Mouse (Mus musculus) hindbrain, postnatal 0 days (tissue): ENCODE data around the gene Slfn8. TPM values are rescaled to one million over a fixed set of nuclear protein-coding genes. Genes with fewer than 3 reads are reported as not detected.
A peak's percentile ranks its signal among the peaks of the same experiment; 100 is the strongest.
"Not testable (repeated sequence)": the region's sequence is repeated elsewhere in the genome, so short reads cannot be mapped to it uniquely, and the experiment has no call there.

ENCODE experiments used
- ATAC-seq: fragments of 200-750 bp; cut with Nextera tagmentation; 2 replicates; pipeline ENCODE4 v1.8.0; 2017; ENCODE audit warnings: mild to moderate bottlenecking, moderate TSS enrichment, moderate library complexity
- DNase-seq: peaks from one replicate; pipeline ENCODE4 v3.0.0-alpha.2; 2015; ENCODE audit warnings: low spot score
- H3K27ac ChIP-seq: fragments of 300-500 bp; sonication (generic); 2 replicates; pipeline ENCODE4 v1.5.1; 2014; ENCODE audit warnings: mild to moderate bottlenecking
- H3K27me3 ChIP-seq: fragments of 300-500 bp; sonication (generic); 2 replicates; pipeline ENCODE4 v1.6.1; 2014; ENCODE audit warnings: low read length, mixed read lengths; ENCODE audit not compliant: insufficient read depth
- H3K36me3 ChIP-seq: fragments of 300-500 bp; sonication (generic); 2 replicates; pipeline ENCODE4 v1.6.1; 2014; ENCODE audit warnings: low read length, mixed read lengths; ENCODE audit not compliant: insufficient read depth
- H3K4me1 ChIP-seq: fragments of 300-500 bp; sonication (generic); 2 replicates; pipeline ENCODE4 v1.6.1; 2014; ENCODE audit warnings: antibody characterized with exemption, low read length, mixed read lengths; ENCODE audit not compliant: insufficient read depth
- H3K4me2 ChIP-seq: fragments of 300-500 bp; sonication (generic); 2 replicates; pipeline ENCODE4 v1.6.1; 2014; ENCODE audit warnings: low read depth, mild to moderate bottlenecking, low read length, moderate library complexity, mixed read lengths
- H3K4me3 ChIP-seq: fragments of 300-500 bp; sonication (generic); 2 replicates; pipeline ENCODE4 v1.5.1; 2014; ENCODE audit warnings: low read length
- H3K9ac ChIP-seq: fragments of 300-500 bp; sonication (generic); replicated peaks from 2 replicates; pipeline ENCODE4 v1.6.1; 2014; ENCODE audit warnings: mild to moderate bottlenecking, low read length, moderate library complexity, mixed read lengths
- H3K9me3 ChIP-seq: fragments of 300-500 bp; sonication (generic); 2 replicates; pipeline ENCODE4 v1.6.1; 2016; ENCODE audit warnings: low read length, mixed read lengths
- CTCF ChIP-seq: IDR thresholded peaks from 2 replicates; pipeline ENCODE4 v1.5.1; 2016; ENCODE audit warnings: antibody characterized with exemption, control low read depth, low read depth
- WGBS: fragments of 180-500 bp; shearing (Covaris S2); extraction: QIAGEN DNeasy Blood & Tissue Kit; methylation state at CpG from one replicate; pipeline ENCODE4 v1.1.7; 2014; 5-methylcytosine and 5-hydroxymethylcytosine counted together
- polyA plus RNA-seq: library from polyadenylated mRNA; unstranded; fragments of >200 nt; fragmentation: Nextera tagmentation; extraction: Ambion mirVana; gene quantifications from 2 replicates; pipeline ENCODE4 v1.2.1, GENCODE M21; 2015
- total RNA-seq: library from RNA; depleted of rRNA; stranded (reverse); fragments of >200 nt; gene quantifications from 2 replicates; pipeline ENCODE4 v1.2.3, GENCODE M21; 2014

Slfn8 gene
- total and polyA plus RNA-seq, 2 experiments from 2014 or later = 0.21 to 0.42 TPM

DNA sequence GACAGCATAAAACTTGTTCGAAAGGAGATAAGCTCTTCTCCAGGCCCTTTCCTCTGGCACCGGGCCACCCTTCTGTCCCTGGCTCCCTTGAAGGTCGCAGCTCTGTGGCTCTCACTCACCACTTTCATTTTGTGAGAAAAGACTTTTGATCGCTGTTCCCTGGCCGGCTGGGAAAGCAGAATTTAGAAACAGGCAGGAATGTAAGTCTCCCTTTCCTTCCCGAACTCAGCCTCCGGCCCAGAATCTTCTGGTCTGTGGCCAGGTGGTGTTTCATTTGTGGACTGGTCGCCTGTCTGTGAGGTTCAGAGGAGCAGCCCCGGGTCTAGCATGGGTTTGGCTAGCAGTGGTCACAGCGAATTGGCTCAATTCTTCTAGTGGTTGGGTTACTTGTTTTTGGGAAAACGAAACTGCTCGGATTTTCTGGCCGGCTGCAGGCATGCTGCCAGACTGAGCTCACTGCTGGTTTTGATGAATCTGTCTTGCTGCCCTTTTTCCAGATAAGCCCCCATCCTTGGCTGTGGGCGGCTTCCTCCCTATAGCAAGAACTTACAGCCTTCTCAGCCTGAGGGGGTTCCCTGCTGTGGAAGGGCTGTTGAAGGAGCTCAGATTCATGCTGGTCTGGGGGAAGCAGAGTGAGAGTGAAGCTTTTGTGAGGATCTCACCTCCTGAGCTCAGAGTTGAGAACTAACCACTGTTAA is 29.0 kb downstream of the Slfn8 start, which contains the start of gene Slfn9:
TSS of gene Slfn9 (minus strand) at position 362 of the 698 bp plus-strand sequence.
- no peaks in the 10 kb centered on the region for H3K9me3 ChIP-seq
- no peak for TF ChIP-seq CTCF
- no peaks in the 10 kb centered on the region for H3K4me1 ChIP-seq
- peak within 1 kb of the TSS; percentile 61 for H3K4me2 ChIP-seq
- WGBS = 6% methylated on average over 14 of the region's 14 CpGs
- H3K9ac ChIP-seq = peak within 1 kb of the TSS; percentile 35
- DNase-seq = peak; percentile 57
- H3K4me3 ChIP-seq = peak within 1 kb of the TSS; percentile 36
- no peaks in the 10 kb centered on the region for H3K36me3 ChIP-seq
- no peak within 1 kb of the TSS for H3K27ac ChIP-seq
- no peaks in the 10 kb centered on the region for H3K27me3 ChIP-seq
- ATAC-seq = no peak

DNA sequence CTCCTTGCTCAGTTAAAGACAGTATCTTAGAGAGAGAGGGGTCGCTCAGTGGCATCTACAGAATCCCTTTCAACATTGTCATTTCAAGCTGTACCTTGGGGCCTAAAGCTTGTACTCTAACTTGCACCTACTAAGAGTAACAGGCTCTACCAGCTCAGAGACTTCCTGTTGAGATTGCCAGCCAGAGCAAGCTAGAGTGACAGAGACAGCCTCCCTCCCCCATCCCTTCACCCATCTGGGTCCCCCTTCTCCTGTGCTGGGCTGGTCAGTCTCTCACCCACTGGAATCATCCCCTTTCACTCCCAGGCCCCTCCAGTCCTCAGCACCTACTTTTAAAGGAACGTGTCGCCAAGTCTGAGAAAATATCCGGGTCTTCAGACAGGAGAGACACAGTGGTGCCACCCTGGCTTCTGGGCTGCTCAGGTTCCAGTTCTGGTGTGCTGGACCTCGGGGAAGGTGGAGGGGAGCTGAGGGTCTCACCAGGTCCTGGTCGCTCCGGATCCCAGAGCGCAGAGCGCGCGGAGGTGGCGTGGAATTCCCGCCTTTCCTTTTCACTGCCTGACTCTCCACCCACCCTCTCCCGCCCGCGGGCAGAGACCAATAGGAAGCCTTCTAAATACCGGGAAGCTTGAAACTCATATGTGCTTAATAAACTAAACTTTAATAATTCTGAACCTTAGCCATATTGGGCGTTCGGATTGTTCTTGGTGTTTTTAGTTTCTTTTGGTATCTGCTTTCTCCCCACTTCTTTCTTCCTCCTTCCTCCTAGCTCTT is 29.8 kb downstream of the Slfn8 start:
- WGBS = 16% methylated on average over 19 of the region's 19 CpGs
- H3K4me2 ChIP-seq = peak overlapping the region; percentile 61
- not testable (repeated sequence) for H3K4me1 ChIP-seq, H3K36me3 ChIP-seq, H3K27me3 ChIP-seq, H3K9me3 ChIP-seq, H3K27ac ChIP-seq
- ATAC-seq (peak; percentile 68; the same call in 1 of the 2 replicates), DNase-seq (peak; percentile 51)
- peak overlapping the region; percentile 36 for H3K4me3 ChIP-seq
- peak overlapping the region; percentile 35; the same call in 1 of the 2 replicates for H3K9ac ChIP-seq

DNA sequence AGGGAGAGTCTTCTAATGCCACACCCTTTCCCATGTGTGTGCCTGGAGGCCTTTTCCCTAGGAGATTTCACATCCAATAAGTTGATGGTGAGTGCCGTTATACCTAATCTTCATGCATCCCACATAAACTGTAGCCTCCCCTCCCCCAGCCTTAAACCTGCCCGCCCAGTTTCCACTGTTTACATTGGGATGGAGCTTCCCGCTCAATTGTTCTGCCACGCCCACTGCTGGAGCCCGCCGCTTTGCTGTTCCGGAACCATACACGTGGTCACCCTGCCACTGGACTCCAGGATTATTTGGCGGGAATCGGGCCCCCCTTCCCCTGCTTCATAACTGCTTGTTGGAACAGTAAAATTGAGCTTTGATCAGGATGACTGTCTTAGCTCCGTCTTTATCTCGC is 31.3 kb downstream of the Slfn8 start:
- 47% methylated on average over 12 of the region's 12 CpGs for WGBS

DNA sequence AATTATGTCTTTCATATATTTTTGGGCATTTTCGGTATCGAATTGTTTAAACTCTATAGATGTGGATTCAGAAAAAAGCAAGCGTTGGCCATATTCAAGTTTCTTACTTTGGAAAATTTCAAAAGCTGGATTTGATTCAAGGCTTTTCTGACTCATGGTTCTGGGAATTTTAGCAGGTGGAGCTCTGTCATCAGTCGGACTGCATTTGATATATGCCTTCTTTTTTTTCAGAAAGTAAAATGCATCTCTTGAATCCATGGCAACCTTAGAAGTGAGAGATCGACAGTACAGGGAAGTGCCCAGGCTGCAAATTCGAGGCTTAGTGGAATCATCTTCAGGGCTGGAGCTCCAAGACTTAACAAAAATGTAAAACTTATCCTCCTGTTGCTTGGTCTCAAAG is 33.0 kb downstream of the Slfn8 start:
- no peak overlapping the region for H3K9ac ChIP-seq
- no peaks in the 10 kb centered on the region for H3K9me3 ChIP-seq
- 89% methylated on average over 6 of the region's 6 CpGs for WGBS
- TF ChIP-seq CTCF = no peak
- H3K27ac ChIP-seq = no peak overlapping the region
- no peaks in the 10 kb centered on the region for H3K27me3 ChIP-seq
- no peak overlapping the region for H3K4me2 ChIP-seq
- no peak for ATAC-seq
- H3K4me1 ChIP-seq = no peaks in the 10 kb centered on the region
- no peak for DNase-seq
- no peaks in the 10 kb centered on the region for H3K36me3 ChIP-seq
- no peak overlapping the region for H3K4me3 ChIP-seq

More for the DNA sequence above, 31.3 kb downstream of the Slfn8 start:
- H3K36me3 ChIP-seq = no peaks in the 10 kb centered on the region
- H3K9me3 ChIP-seq = no peaks in the 10 kb centered on the region
- H3K4me1 ChIP-seq = no peaks in the 10 kb centered on the region
- no peak for ATAC-seq
- H3K4me3 ChIP-seq = no peak overlapping the region
- TF ChIP-seq CTCF = no peak
- no peak overlapping the region for H3K9ac ChIP-seq
- no peaks in the 10 kb centered on the region for H3K27me3 ChIP-seq
- no peak overlapping the region for H3K27ac ChIP-seq
- no peak overlapping the region for H3K4me2 ChIP-seq
- DNase-seq = no peak

DNA sequence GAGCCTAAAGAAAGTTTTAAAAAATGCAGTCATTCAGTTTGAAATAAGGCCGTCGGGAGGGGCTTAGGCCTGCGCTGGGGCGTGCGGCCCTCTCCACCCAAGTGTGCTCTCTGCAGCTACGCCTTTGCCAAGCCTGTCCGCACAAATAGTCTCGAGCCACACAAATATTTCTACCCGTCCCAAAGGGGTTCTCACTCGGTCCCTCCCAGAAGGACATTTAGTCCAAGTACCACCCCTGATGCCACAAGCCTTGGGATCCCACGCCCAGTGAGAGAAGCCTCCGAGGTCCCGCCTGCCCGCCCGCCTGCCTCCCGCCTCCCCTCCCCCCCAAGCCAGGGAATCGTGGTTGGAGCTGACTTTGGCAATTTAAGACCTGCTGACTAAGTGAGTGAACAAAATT is 37.4 kb downstream of the Slfn8 start:
- Histone ChIP-seq H3K9ac (no peak overlapping the region), H3K27me3 (no peaks in the 10 kb centered on the region), H3K4me1 (no peaks in the 10 kb centered on the region), H3K27ac (no peak overlapping the region), H3K9me3 (no peaks in the 10 kb centered on the region), H3K4me3 (no peak overlapping the region), H3K4me2 (no peak overlapping the region), H3K36me3 (no peaks in the 10 kb centered on the region)
- TF ChIP-seq CTCF = no peak
- no peak for DNase-seq
- WGBS = 82% methylated on average over 17 of the region's 17 CpGs
- ATAC-seq = no peak

DNA sequence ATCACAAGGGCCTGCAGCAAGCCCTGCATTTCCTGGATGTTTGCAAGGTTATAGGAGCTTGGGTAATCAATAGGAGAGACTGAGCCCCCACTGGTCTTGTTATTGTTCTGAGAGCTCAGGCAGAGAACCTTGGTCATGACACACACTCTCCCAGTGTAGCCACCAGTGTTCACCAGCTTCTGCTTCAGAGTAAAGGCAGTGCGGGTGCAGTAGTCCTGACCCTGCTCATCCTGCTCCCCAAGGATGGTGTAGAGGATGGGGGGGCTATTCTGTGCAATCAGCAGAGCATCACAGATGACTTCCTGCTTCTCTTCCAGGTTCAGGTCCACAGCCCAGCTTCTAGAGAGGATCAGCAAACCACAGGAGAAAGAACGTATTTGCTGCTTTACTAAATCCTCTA is 38.2 kb downstream of the Slfn8 start:
- WGBS = 85% methylated on average over 2 of the region's 2 CpGs
- ATAC-seq, H3K36me3 ChIP-seq, H3K27ac ChIP-seq, H3K9ac ChIP-seq, H3K4me3 ChIP-seq, H3K27me3 ChIP-seq, H3K4me2 ChIP-seq, H3K4me1 ChIP-seq, DNase-seq, H3K9me3 ChIP-seq: not testable (repeated sequence)

DNA sequence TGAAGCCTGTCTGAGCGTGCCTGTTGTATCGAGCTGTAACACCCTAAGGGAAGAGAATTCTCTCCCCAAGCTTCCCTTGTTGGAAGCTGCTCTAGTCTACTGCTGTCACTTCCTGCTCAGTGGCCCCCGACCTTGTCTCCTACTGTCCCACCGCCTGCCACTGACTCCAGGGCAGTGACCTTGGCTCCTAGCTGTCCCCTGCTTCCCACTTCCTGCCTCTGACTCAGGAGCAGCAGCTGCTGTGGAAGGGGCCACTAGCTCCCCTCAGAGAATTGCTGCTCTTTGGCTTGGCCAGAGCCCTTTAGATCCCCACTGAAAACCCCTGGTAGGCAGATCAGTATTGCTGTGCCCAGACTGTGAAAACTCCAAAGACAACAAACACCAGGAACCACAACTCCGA is 46.7 kb downstream of the Slfn8 start:
- no peak overlapping the region for H3K4me3 ChIP-seq
- no peak overlapping the region for H3K4me2 ChIP-seq
- no peaks in the 10 kb centered on the region for H3K4me1 ChIP-seq
- H3K9me3 ChIP-seq = no peaks in the 10 kb centered on the region
- no peak overlapping the region for H3K27ac ChIP-seq
- TF ChIP-seq CTCF = no peak
- WGBS = 59% methylated on average over 5 of the region's 5 CpGs
- H3K36me3 ChIP-seq = no peaks in the 10 kb centered on the region
- H3K27me3 ChIP-seq = no peaks in the 10 kb centered on the region
- no peak for ATAC-seq
- DNase-seq = no peak
- no peak overlapping the region for H3K9ac ChIP-seq
